Mouse (Mus musculus): ENCODE results near the gene Zfhx2.

The Zfhx2 gene

GRCm38 (mm10) chr14:55105836-55106809 is 14.0 kb upstream of the Zfhx2 start, which contains the start of gene Ap1g2:
Ap1g2 (minus strand) TSS chr14:55106593.
- peak; percentile 86 for DNase-seq

GRCm38 (mm10) chr14:55105386-55105785 is 13.3 kb upstream of the Zfhx2 start:
- DNase-seq = no peak

GRCm38 (mm10) chr14:55104365-55104764 is 12.2 kb upstream of the Zfhx2 start:
- DNase-seq = peak; percentile 40

GRCm38 (mm10) chr14:55102253-55102785 is 10.2 kb upstream of the Zfhx2 start:
- DNase-seq = peak; percentile 40

- peak; percentile 70 for DNase-seq
These were observed 9.5 kb upstream of the Zfhx2 start for GRCm38 (mm10) chr14:55101592-55101991.

GRCm38 (mm10) chr14:55098067-55098466 is 5.9 kb upstream of the Zfhx2 start:
- peak; percentile 44 for DNase-seq

- DNase-seq = no peak
These were observed 5.5 kb upstream of the Zfhx2 start for GRCm38 (mm10) chr14:55097646-55098045.

GRCm38 (mm10) chr14:55096573-55097087 is 4.5 kb upstream of the Zfhx2 start:
- no peak for DNase-seq

- DNase-seq = no peak
These were observed 3.5 kb upstream of the Zfhx2 start for GRCm38 (mm10) chr14:55095671-55096070.

- DNase-seq = no peak
These were observed 3.1 kb upstream of the Zfhx2 start for GRCm38 (mm10) chr14:55095263-55095662.

- DNase-seq = peak; percentile 78
These were observed 2.6 kb upstream of the Zfhx2 start, which contains the start of gene Thtpa for GRCm38 (mm10) chr14:55094704-55095231. Thtpa (plus strand) TSS chr14:55094784.

GRCm38 (mm10) chr14:55093927-55094326 is 1.8 kb upstream of the Zfhx2 start:
- DNase-seq = no peak

- DNase-seq = peak; percentile 46
These were observed 787 bp downstream of the Zfhx2 start for GRCm38 (mm10) chr14:55091209-55091865.

- DNase-seq = peak; percentile 47
These were observed 2.8 kb downstream of the Zfhx2 start for GRCm38 (mm10) chr14:55089199-55089947.

GRCm38 (mm10) chr14:55086009-55086514 is 6.1 kb downstream of the Zfhx2 start:
- DNase-seq = no peak

- no peak for DNase-seq
These were observed 6.7 kb downstream of the Zfhx2 start for GRCm38 (mm10) chr14:55085324-55086008.

GRCm38 (mm10) chr14:55083481-55083880 is 8.6 kb downstream of the Zfhx2 start:
- no peak for DNase-seq

- no peak for DNase-seq
These were observed 11.0 kb downstream of the Zfhx2 start for GRCm38 (mm10) chr14:55081105-55081504.

GRCm38 (mm10) chr14:55079214-55079970 is 12.7 kb downstream of the Zfhx2 start:
- DNase-seq = peak; percentile 79

- no peak for DNase-seq
These were observed 13.6 kb downstream of the Zfhx2 start for GRCm38 (mm10) chr14:55078366-55078989.

Measured in cerebellum, adult 11 months (tissue).